Mouse (Mus musculus) kidney, adult 2 months (tissue): Measurements from ENCODE around the gene Fbxw11. TPM values are rescaled to one million over a fixed set of nuclear protein-coding genes. Genes with fewer than 3 reads are reported as not detected.
"Not testable (repeated sequence)": the region's sequence is repeated elsewhere in the genome, so short reads cannot be mapped to it uniquely, and the experiment has no call there.

Source experiments
- DNase-seq: peaks from one replicate; pipeline ENCODE4 v3.0.0; 2021
- H3K27ac ChIP-seq: fragments of 200-500 bp; 2 replicates; pipeline ENCODE4 v1.5.1; 2012; ENCODE audit warnings: low read depth, low read length, control low read depth, inconsistent platforms; ENCODE audit not compliant: insufficient read depth
- H3K27me3 ChIP-seq: fragments of 200-500 bp; replicated peaks from 2 replicates; pipeline ENCODE4 v1.6.1; 2012; ENCODE audit warnings: mild to moderate bottlenecking, moderate library complexity, low read length, inconsistent platforms; ENCODE audit not compliant: control insufficient read depth, insufficient read depth
- H3K36me3 ChIP-seq: fragments of 200-500 bp; 2 replicates; pipeline ENCODE4 v1.6.1; 2012; ENCODE audit warnings: mild to moderate bottlenecking, moderate library complexity, low read length, inconsistent platforms; ENCODE audit not compliant: control insufficient read depth, insufficient read depth
- H3K4me1 ChIP-seq: fragments of 200-500 bp; 2 replicates; pipeline ENCODE4 v1.6.1; 2011; ENCODE audit warnings: low read length; ENCODE audit not compliant: control insufficient read depth, insufficient read depth
- H3K4me3 ChIP-seq: fragments of 200-500 bp; 2 replicates; pipeline ENCODE4 v1.5.1; 2011; ENCODE audit warnings: mild to moderate bottlenecking, low read depth, low read length, control low read depth; ENCODE audit not compliant: insufficient read depth
- CTCF ChIP-seq: fragments of 200-500 bp; conservative IDR thresholded peaks from 2 replicates; pipeline ENCODE4 v1.5.1; 2011; ENCODE audit warnings: low read depth, mild to moderate bottlenecking, control low read depth, low read length, moderate library complexity, mixed read lengths; ENCODE audit not compliant: insufficient read depth, insufficient read length
- POLR2A ChIP-seq: fragments of 200-500 bp; IDR thresholded peaks from one replicate; pipeline ENCODE4 v1.6.1; 2011; ENCODE audit warnings: low read depth, low read length, control low read depth
- WGBS: fragments of 180-500 bp; shearing (Covaris S2); methylation state at CpG from one replicate; pipeline ENCODE4 v1.1.7; 2018; 5-methylcytosine and 5-hydroxymethylcytosine counted together
- polyA plus RNA-seq: library from polyadenylated mRNA; depleted of rRNA; stranded (reverse); fragments of >200 nt; gene quantifications from 2 replicates; pipeline ENCODE4 v1.2.3, GENCODE M21; 2012

Fbxw11 gene
- polyA plus RNA-seq, 1 experiment, result 62.2 TPM

- Histone ChIP-seq H3K27me3 (no peaks in the 10 kb centered on the region), H3K4me1 (peaks cover 18% of the 10 kb centered on the region), H3K4me3 (no peak overlapping the region), H3K36me3 (no peaks in the 10 kb centered on the region), H3K27ac (no peak overlapping the region)
- DNase-seq, result no peak
- TF ChIP-seq CTCF (no peak), POLR2A (no peak)
Measured at GRCm38 (mm10) chr11:32666983-32667382, 24.5 kb downstream of the Fbxw11 start.

- Histone ChIP-seq H3K36me3 (no peaks in the 10 kb centered on the region), H3K4me3 (no peak overlapping the region), H3K27me3 (no peaks in the 10 kb centered on the region), H3K27ac (no peak overlapping the region), H3K4me1 (peaks cover 17% of the 10 kb centered on the region)
- DNase-seq, result no peak
- 74% methylated on average over 4 of the region's 4 CpGs for WGBS
- no peak for TF ChIP-seq POLR2A
- TF ChIP-seq CTCF, result no peak
Measured at GRCm38 (mm10) chr11:32671480-32671879, 29.0 kb downstream of the Fbxw11 start.

GRCm38 (mm10) chr11:32676777-32677176 is 34.3 kb downstream of the Fbxw11 start:
- H3K27me3 ChIP-seq, result no peaks in the 10 kb centered on the region
- TF ChIP-seq CTCF (no peak), POLR2A (no peak)

GRCm38 (mm10) chr11:32677811-32678210 is 35.3 kb downstream of the Fbxw11 start:
- TF ChIP-seq POLR2A (no peak), CTCF (no peak)
- WGBS, result 54% methylated on average over 1 of the region's 1 CpGs
- Histone ChIP-seq H3K4me3 (no peak overlapping the region), H3K27me3 (no peaks in the 10 kb centered on the region), H3K4me1 (peaks cover 37% of the 10 kb centered on the region), H3K27ac (no peak overlapping the region), H3K36me3 (no peaks in the 10 kb centered on the region)
- DNase-seq, result no peak

More at GRCm38 (mm10) chr11:32676777-32677176, 34.3 kb downstream of the Fbxw11 start:
- 61% methylated on average over 3 of the region's 3 CpGs for WGBS
- DNase-seq, result no peak
- H3K4me3 ChIP-seq, result no peak overlapping the region
- H3K27ac ChIP-seq, result no peak overlapping the region
- peaks cover 29% of the 10 kb centered on the region for H3K4me1 ChIP-seq
- no peaks in the 10 kb centered on the region for H3K36me3 ChIP-seq

- not testable (repeated sequence) for H3K4me3 ChIP-seq, H3K27ac ChIP-seq, H3K36me3 ChIP-seq, DNase-seq, H3K27me3 ChIP-seq
- over 99% methylated on average over 4 of the region's 4 CpGs for WGBS
- H3K4me1 ChIP-seq, result peaks cover 47% of the 10 kb centered on the region
Measured at GRCm38 (mm10) chr11:32679091-32679490, 36.6 kb downstream of the Fbxw11 start.

GRCm38 (mm10) chr11:32680014-32680413 is 37.5 kb downstream of the Fbxw11 start:
- Histone ChIP-seq H3K36me3 (no peaks in the 10 kb centered on the region), H3K27ac (peak overlapping the region; percentile 58)
- 37% methylated on average over 4 of the region's 4 CpGs for WGBS

GRCm38 (mm10) chr11:32681192-32681795 is 38.8 kb downstream of the Fbxw11 start:
- H3K36me3 ChIP-seq, result no peaks in the 10 kb centered on the region
- DNase-seq, result peak; percentile 41
- WGBS, result 53% methylated on average over 3 of the region's 3 CpGs
- no peaks in the 10 kb centered on the region for H3K27me3 ChIP-seq
- H3K27ac ChIP-seq, result 0 out of 2 replicates have a peak overlapping the region, but pooled peaks have one; percentile 59
- peaks cover 57% of the 10 kb centered on the region for H3K4me1 ChIP-seq
- no peak overlapping the region for H3K4me3 ChIP-seq
- no peak for TF ChIP-seq CTCF
- no peak for TF ChIP-seq POLR2A

More at GRCm38 (mm10) chr11:32680014-32680413, 37.5 kb downstream of the Fbxw11 start:
- TF ChIP-seq POLR2A (no peak), CTCF (no peak)
- Histone ChIP-seq H3K4me3 (no peak overlapping the region), H3K27me3 (no peaks in the 10 kb centered on the region), H3K4me1 (peaks cover 54% of the 10 kb centered on the region)
- peak; percentile 42 for DNase-seq
